19 mouse cellular contexts compared by ENCODE assay signal in the genomic region with DNA sequence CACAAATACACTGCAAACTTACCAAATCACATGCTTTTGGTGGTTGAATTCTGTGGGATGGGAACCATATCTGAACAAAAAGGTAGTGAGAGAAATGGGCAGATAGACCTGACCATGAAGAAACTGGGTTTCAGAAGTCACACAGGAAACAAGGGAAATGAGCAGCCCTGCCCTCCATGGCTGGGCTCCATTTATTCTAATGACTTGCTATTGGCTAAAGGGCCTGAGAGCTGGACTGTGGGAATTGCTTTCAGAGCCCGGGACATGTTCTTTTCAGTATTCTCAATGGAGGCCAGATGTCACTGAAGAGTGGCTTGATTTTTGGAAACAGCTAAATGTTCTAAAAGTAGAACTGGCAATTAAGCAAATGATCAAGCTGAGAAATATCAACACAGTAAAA.
DNase-seq lines count a peak whose midpoint lies in the region; ATAC-seq lines count a peak whose summit lies in the region.
"Had no signal": no experiment of that assay in that cellular context is flagged by ENCODE, and none has a peak within 500 bp of the region (broad histone marks: within the 10 kb centered on the region; RNA-seq: fewer than 3 reads in every experiment).

No protein-coding gene starts in this region.

- H3K9me3 ChIP-seq in heart, embryonic 12.5 days (replicated peaks), result no peaks in the 10 kb centered on the region
- no peaks in the 10 kb centered on the region for H3K9me3 ChIP-seq in lung, embryonic 16.5 days (ENCODE audit: control insufficient read depth, low read length)
- H3K9me3 ChIP-seq in liver, embryonic 12.5 days (replicated peaks), result no peaks in the 10 kb centered on the region
- H3K9me3 ChIP-seq: embryonic facial prominence, embryonic 15.5 days; forebrain, embryonic 13.5 days; intestine, embryonic 15.5 days; limb, embryonic 15.5 days; midbrain, embryonic 10.5 days had no signal

- H3K4me1 ChIP-seq in heart, embryonic 12.5 days (replicated peaks), result no peaks in the 10 kb centered on the region
- H3K4me1 ChIP-seq in lung, embryonic 16.5 days (replicated peaks; ENCODE audit: control insufficient read depth, insufficient read depth, low read length), result no peaks in the 10 kb centered on the region
- H3K4me1 ChIP-seq in liver, embryonic 12.5 days, result no peaks in the 10 kb centered on the region
- H3K4me1 ChIP-seq: forebrain, embryonic 13.5 days; intestine, embryonic 15.5 days; midbrain, embryonic 10.5 days had no signal

- H3K27ac ChIP-seq in heart, embryonic 12.5 days (ENCODE audit: poor library complexity, severe bottlenecking), result no peak overlapping the region
- no peak overlapping the region for H3K27ac ChIP-seq in lung, embryonic 16.5 days (ENCODE audit: low read length)
- no peak overlapping the region for H3K27ac ChIP-seq in liver, embryonic 12.5 days
- H3K27ac ChIP-seq: embryonic facial prominence, embryonic 15.5 days; forebrain, embryonic 13.5 days; intestine, embryonic 15.5 days; limb, embryonic 15.5 days; midbrain, embryonic 10.5 days had no signal

- DNase-seq in adrenal gland, postnatal 14 days, result peak; percentile 40
- no peak for DNase-seq in adrenal gland, adult 18-20 months (ENCODE audit: low spot score in 2 of 2)
- peak; percentile 47 for DNase-seq in heart, adult 8-10 months (ENCODE audit: low spot score)
- DNase-seq in adipocyte (ENCODE audit: low spot score), result peak; percentile 91
- DNase-seq in frontal cortex, postnatal 36 days (ENCODE audit: low spot score in 2 of 2), result no peak
- DNase-seq: cerebellum, adult 8-10 months; kidney, postnatal 10 days; layer of hippocampus, adult 9-11 months; thymus, postnatal 4 days had no signal

- no peaks in the 10 kb centered on the region for H3K36me3 ChIP-seq in heart, embryonic 12.5 days
- no peaks in the 10 kb centered on the region for H3K36me3 ChIP-seq in lung, embryonic 16.5 days (ENCODE audit: control insufficient read depth, insufficient read depth, low read length)
- no peaks in the 10 kb centered on the region for H3K36me3 ChIP-seq in liver, embryonic 12.5 days
- H3K36me3 ChIP-seq: embryonic facial prominence, embryonic 15.5 days; intestine, embryonic 15.5 days; limb, embryonic 15.5 days; midbrain, embryonic 10.5 days had no signal

- H3K9ac ChIP-seq in heart, embryonic 12.5 days, result no peak overlapping the region
- H3K9ac ChIP-seq in lung, embryonic 16.5 days (ENCODE audit: low read length), result no peak overlapping the region
- no peak overlapping the region for H3K9ac ChIP-seq in liver, embryonic 12.5 days
- H3K9ac ChIP-seq: embryonic facial prominence, embryonic 15.5 days; forebrain, embryonic 13.5 days; intestine, embryonic 15.5 days; limb, embryonic 15.5 days had no signal

- WGBS in heart, embryonic 12.5 days, result 65% methylated on average over 1 of the region's 1 CpGs
- 64% methylated on average over 1 of the region's 1 CpGs for WGBS in lung, embryonic 16.5 days
- WGBS in liver, embryonic 12.5 days (ENCODE audit: insufficient replicate concordance), result 76% methylated on average over 1 of the region's 1 CpGs

- H3K27me3 ChIP-seq in heart, embryonic 12.5 days (replicated peaks), result no peaks in the 10 kb centered on the region
- H3K27me3 ChIP-seq in lung, embryonic 16.5 days (ENCODE audit: control insufficient read depth, insufficient read depth, low read depth, low read length), result no peaks in the 10 kb centered on the region
- H3K27me3 ChIP-seq in liver, embryonic 12.5 days (replicated peaks), result no peaks in the 10 kb centered on the region
- H3K27me3 ChIP-seq: embryonic facial prominence, embryonic 15.5 days; forebrain, embryonic 13.5 days; intestine, embryonic 15.5 days; limb, embryonic 15.5 days had no signal

- H3K4me2 ChIP-seq in heart, embryonic 12.5 days, result no peak overlapping the region
- no peak overlapping the region for H3K4me2 ChIP-seq in lung, embryonic 16.5 days (ENCODE audit: low read depth, low read length)
- H3K4me2 ChIP-seq in liver, embryonic 12.5 days, result no peak overlapping the region
- H3K4me2 ChIP-seq: embryonic facial prominence, embryonic 15.5 days; forebrain, embryonic 13.5 days; intestine, embryonic 15.5 days; limb, embryonic 15.5 days had no signal

- H3K4me3 ChIP-seq in heart, embryonic 12.5 days, result no peak overlapping the region
- no peak overlapping the region for H3K4me3 ChIP-seq in lung, embryonic 16.5 days (ENCODE audit: low read length)
- H3K4me3 ChIP-seq in liver, embryonic 12.5 days, result no peak overlapping the region
- H3K4me3 ChIP-seq: embryonic facial prominence, embryonic 15.5 days; forebrain, embryonic 13.5 days; intestine, embryonic 15.5 days; limb, embryonic 15.5 days; midbrain, embryonic 10.5 days; myocyte had no signal

- no peak for ATAC-seq in heart, embryonic 12.5 days (ENCODE audit: insufficient number of reproducible peaks, low FRiP score)
- 0 out of 2 replicates have a peak, but pooled peaks have one; percentile 56 for ATAC-seq in lung, embryonic 16.5 days (ENCODE audit: low read depth)
- no peak for ATAC-seq in liver, embryonic 12.5 days
- ATAC-seq: activated CD4-positive, CD25-positive, alpha-beta regulatory T cell, adult 4 months; forebrain, embryonic 13.5 days; intestine, embryonic 15.5 days had no signal

Comparison
In these comparisons a context has a peak if more than half of its experiments do, and no peak if none do; other contexts are left out.
1. DNase-seq: peak in adrenal gland, postnatal 14 days (single experiment), heart, adult 8-10 months (single experiment) and adipocyte (single experiment); none in adrenal gland, adult 18-20 months (0 of 2) and frontal cortex, postnatal 36 days (0 of 2).